Mouse (Mus musculus): ENCODE data around the gene Brinp2. TPM values are rescaled to one million over a fixed set of nuclear protein-coding genes. Genes with fewer than 3 reads are reported as not detected.

Brinp2 gene
- 10 to 100 TPM; 78.0 to 82.9 TPM for total RNA-seq (2021)
- long read RNA-seq, experiment 1, full-length matches to known transcripts: 53 of 74 reads
- long read RNA-seq, experiment 1, partial matches to known transcripts: 7 of 74 reads
- long read RNA-seq, experiment 1, other reads (novel, unspliced or antisense): 14 of 74 reads
- long read RNA-seq, experiment 2, full-length matches to known transcripts: 76 of 101 reads
- long read RNA-seq, experiment 2, partial matches to known transcripts: 5 of 101 reads
- long read RNA-seq, experiment 2, other reads (novel, unspliced or antisense): 20 of 101 reads

- peak; percentile 91 to 94 for DNase-seq (ENCODE audit: low spot score in 2 of 2)
- Histone ChIP-seq H3K4me3 (peak within 1 kb of the TSS; percentile 88), H3K27ac (peak within 1 kb of the TSS; percentile 92)
- no peak for TF ChIP-seq CTCF (conservative IDR thresholded peaks at IDR 0.05)
Measured at GRCm38 (mm10) chr1:158356051-158356461, at the start of gene Brinp2. Gene Brinp2, minus strand, starts transcription at chr1:158356326.

- Histone ChIP-seq H3K27ac (no peak overlapping the region), H3K4me3 (no peak overlapping the region)
- no peak for DNase-seq (ENCODE audit: low spot score in 2 of 2)
- TF ChIP-seq CTCF (conservative IDR thresholded peaks at IDR 0.05): no peak
Measured at GRCm38 (mm10) chr1:158400898-158401297, 44.8 kb upstream of the Brinp2 start.

- TF ChIP-seq CTCF (conservative IDR thresholded peaks at IDR 0.05): no peak
- H3K27ac ChIP-seq: no peak overlapping the region
- no peak overlapping the region for H3K4me3 ChIP-seq
- no peak for DNase-seq (ENCODE audit: low spot score in 2 of 2)
Measured at GRCm38 (mm10) chr1:158397058-158397457, 40.9 kb upstream of the Brinp2 start.

GRCm38 (mm10) chr1:158390693-158391092, 34.6 kb upstream of the Brinp2 start:
- H3K4me3 ChIP-seq: no peak overlapping the region
- no peak for DNase-seq (ENCODE audit: low spot score in 2 of 2)
- no peak for TF ChIP-seq CTCF (conservative IDR thresholded peaks at IDR 0.05)
- H3K27ac ChIP-seq: no peak overlapping the region

GRCm38 (mm10) chr1:158388995-158389394, 32.9 kb upstream of the Brinp2 start:
- TF ChIP-seq CTCF (conservative IDR thresholded peaks at IDR 0.05): no peak
- no peak for DNase-seq (ENCODE audit: low spot score in 2 of 2)
- Histone ChIP-seq H3K27ac (no peak overlapping the region), H3K4me3 (no peak overlapping the region)

GRCm38 (mm10) chr1:158386781-158387180, 30.7 kb upstream of the Brinp2 start:
- no peak for DNase-seq (ENCODE audit: low spot score in 2 of 2)
- no peak overlapping the region for H3K27ac ChIP-seq
- no peak overlapping the region for H3K4me3 ChIP-seq
- no peak for TF ChIP-seq CTCF (conservative IDR thresholded peaks at IDR 0.05)

GRCm38 (mm10) chr1:158385311-158385710, 29.2 kb upstream of the Brinp2 start:
- Histone ChIP-seq H3K4me3 (no peak overlapping the region), H3K27ac (no peak overlapping the region)
- no peak for TF ChIP-seq CTCF (conservative IDR thresholded peaks at IDR 0.05)
- DNase-seq (ENCODE audit: low spot score in 2 of 2): no peak

- no peak for TF ChIP-seq CTCF (conservative IDR thresholded peaks at IDR 0.05)
- no peak for DNase-seq (ENCODE audit: low spot score in 2 of 2)
- Histone ChIP-seq H3K4me3 (no peak overlapping the region), H3K27ac (no peak overlapping the region)
Measured at GRCm38 (mm10) chr1:158383210-158383609, 27.1 kb upstream of the Brinp2 start.

GRCm38 (mm10) chr1:158382277-158382676, 26.2 kb upstream of the Brinp2 start:
- no peak for TF ChIP-seq CTCF (conservative IDR thresholded peaks at IDR 0.05)
- Histone ChIP-seq H3K27ac (no peak overlapping the region), H3K4me3 (no peak overlapping the region)
- DNase-seq (ENCODE audit: low spot score in 2 of 2): no peak

GRCm38 (mm10) chr1:158364461-158364860, 8.3 kb upstream of the Brinp2 start:
- DNase-seq (ENCODE audit: low spot score in 2 of 2): peak in 1 of 2 experiments; percentile 55
- Histone ChIP-seq H3K4me3 (peak overlapping the region; percentile 85), H3K27ac (peak overlapping the region; percentile 63)
- no peak for TF ChIP-seq CTCF (conservative IDR thresholded peaks at IDR 0.05)

GRCm38 (mm10) chr1:158362292-158363101, 6.4 kb upstream of the Brinp2 start:
- TF ChIP-seq CTCF (conservative IDR thresholded peaks at IDR 0.05): no peak
- DNase-seq (ENCODE audit: low spot score in 2 of 2): no peak
- peak overlapping the region; percentile 99 for H3K27ac ChIP-seq

GRCm38 (mm10) chr1:158361964-158362291, 5.8 kb upstream of the Brinp2 start, which contains the start of gene Astn1:
Gene Astn1, plus strand, starts transcription at chr1:158362273.
- Histone ChIP-seq H3K27ac (peak within 1 kb of the TSS; percentile 99), H3K4me3 (peak within 1 kb of the TSS; percentile 85)
- DNase-seq (ENCODE audit: low spot score in 2 of 2): no peak
- no peak for TF ChIP-seq CTCF (conservative IDR thresholded peaks at IDR 0.05)

More at GRCm38 (mm10) chr1:158362292-158363101, 6.4 kb upstream of the Brinp2 start:
- peak overlapping the region; percentile 85 for H3K4me3 ChIP-seq

- no peak for DNase-seq (ENCODE audit: low spot score in 2 of 2)
- Histone ChIP-seq H3K4me3 (peak overlapping the region; percentile 88), H3K27ac (peak overlapping the region; percentile 92)
- TF ChIP-seq CTCF (conservative IDR thresholded peaks at IDR 0.05): no peak; the same call in 1 of the 2 replicates
Measured at GRCm38 (mm10) chr1:158355177-158356050, 712 bp downstream of the Brinp2 start.
